8 mouse cellular contexts compared by ENCODE assay signal in the genomic region with DNA sequence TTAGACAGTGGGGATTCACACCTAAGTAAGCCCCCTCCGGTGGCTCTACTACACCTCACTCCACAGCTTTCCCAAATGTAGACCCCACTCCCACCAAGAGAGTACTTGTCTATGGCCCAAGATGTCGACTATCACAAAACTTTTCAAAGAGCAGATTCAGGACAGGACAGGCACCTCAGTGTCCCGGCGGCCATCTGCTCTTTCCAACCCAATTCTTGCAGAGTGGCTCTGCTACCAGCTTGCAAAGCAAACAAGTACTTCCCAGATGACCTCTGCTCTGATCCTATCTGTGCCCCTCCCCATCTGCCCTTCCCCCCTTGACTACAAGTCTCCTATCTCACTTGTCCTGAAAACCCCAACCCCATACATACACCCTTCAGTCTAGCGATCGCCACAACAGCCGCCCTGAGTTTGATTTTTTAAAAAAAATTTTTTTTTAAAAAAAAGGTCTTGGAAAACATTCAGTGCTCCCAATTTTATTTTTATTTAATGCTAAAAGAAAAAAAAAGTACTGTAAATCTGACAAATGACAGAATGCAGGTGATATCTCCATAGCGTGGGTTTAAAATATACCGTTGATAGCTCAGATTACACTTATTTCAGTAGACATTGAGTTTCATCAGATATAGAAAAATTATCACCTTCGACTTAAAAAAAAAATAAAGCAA. TPM values are rescaled to one million over a fixed set of nuclear protein-coding genes. Genes with fewer than 3 reads are reported as not detected.
DNase-seq lines count a peak whose midpoint lies in the region; ATAC-seq and TF ChIP-seq lines count a peak whose summit lies in the region.

No protein-coding gene starts in this region.

- H3K9ac ChIP-seq in heart, adult 2 months (ENCODE audit: low read depth, low read length) = peak overlapping the region; percentile 59
- peak overlapping the region; percentile 76 for H3K9ac ChIP-seq in kidney, embryonic 16.5 days (replicated peaks; ENCODE audit: low read length)
- H3K9ac ChIP-seq in neural tube, embryonic 12.5 days = 0 out of 2 replicates have a peak overlapping the region, but pooled peaks have one; percentile 13

- no peaks in the 10 kb centered on the region for H3K9me3 ChIP-seq in E14TG2a.4 (ENCODE audit: low read length)
- H3K9me3 ChIP-seq in kidney, embryonic 16.5 days (ENCODE audit: low read length) = no peaks in the 10 kb centered on the region
- no peaks in the 10 kb centered on the region for H3K9me3 ChIP-seq in neural tube, embryonic 12.5 days

- TF ChIP-seq EP300 in heart, adult 2 months (IDR thresholded peaks at IDR 0.05; ENCODE audit: insufficient read depth, low read depth, low read length) = no peak

- peak; percentile 24 for DNase-seq in CD4-positive, CD25-positive, alpha-beta regulatory T cell, adult 2 months (ENCODE audit: low read depth, low spot score)
- DNase-seq in heart, adult 2 months = peak in 1 of 2 experiments; percentile 53
- no peak for DNase-seq in gastrocnemius, postnatal 4 days (ENCODE audit: low spot score in 2 of 2)
- DNase-seq in urinary bladder, postnatal 36 days (ENCODE audit: low spot score in 2 of 2) = no peak

- H3K4me1 ChIP-seq in E14TG2a.4 (replicated peaks; ENCODE audit: low read depth, low read length) = peaks cover 78% of the 10 kb centered on the region
- H3K4me1 ChIP-seq in heart, adult 2 months (ENCODE audit: control insufficient read depth, insufficient read depth, low read length) = peaks cover 21% of the 10 kb centered on the region
- H3K4me1 ChIP-seq in kidney, embryonic 16.5 days (ENCODE audit: insufficient read depth, low read length) = peaks cover 57% of the 10 kb centered on the region
- peaks cover 69% of the 10 kb centered on the region for H3K4me1 ChIP-seq in neural tube, embryonic 12.5 days

- WGBS in heart, adult 2 months = 17% methylated on average over 10 of the region's 10 CpGs
- WGBS in kidney, embryonic 16.5 days = 31% methylated on average over 10 of the region's 10 CpGs
- 74% methylated on average over 10 of the region's 10 CpGs for WGBS in neural tube, embryonic 12.5 days

- intact Hi-C loops in heart, adult 2 months (cut with DNase I) = no loop called here

- TF ChIP-seq POLR2A in heart, adult 2 months (IDR thresholded peaks at IDR 0.05; ENCODE audit: insufficient read depth, low read depth, low read length) = no peak

- TF ChIP-seq CTCF in E14TG2a.4 (conservative IDR thresholded peaks at IDR 0.05; ENCODE audit: low read length) = no peak
- TF ChIP-seq CTCF in heart, adult 2 months (IDR thresholded peaks at IDR 0.05) = no peak

- no peak for ATAC-seq in CD4-positive, CD25-positive, alpha-beta regulatory T cell, adult 4 months
- ATAC-seq in kidney, embryonic 16.5 days (ENCODE audit: low FRiP score, low TSS enrichment) = no peak
- ATAC-seq in neural tube, embryonic 12.5 days (ENCODE audit: low FRiP score, low read depth) = no peak

- H3K4me3 ChIP-seq in E14TG2a.4 (replicated peaks; ENCODE audit: low read length) = peak overlapping the region; percentile 52
- H3K4me3 ChIP-seq in heart, adult 2 months = peak overlapping the region; percentile 91
- peak overlapping the region; percentile 92 for H3K4me3 ChIP-seq in kidney, embryonic 16.5 days (ENCODE audit: low read length)
- H3K4me3 ChIP-seq in neural tube, embryonic 12.5 days = no peak overlapping the region; the same call in 1 of the 2 replicates

- peaks cover 56% of the 10 kb centered on the region for H3K36me3 ChIP-seq in E14TG2a.4 (ENCODE audit: insufficient read depth, low read length)
- peaks cover 31% of the 10 kb centered on the region for H3K36me3 ChIP-seq in heart, adult 2 months (ENCODE audit: control insufficient read depth, insufficient read depth, low read length)
- peaks cover 30% of the 10 kb centered on the region for H3K36me3 ChIP-seq in kidney, embryonic 16.5 days (ENCODE audit: insufficient read depth, low read length)
- peaks cover 13% of the 10 kb centered on the region; the same call in 1 of the 2 replicates for H3K36me3 ChIP-seq in neural tube, embryonic 12.5 days

- peak overlapping the region; percentile 98 for H3K27ac ChIP-seq in heart, adult 2 months
- H3K27ac ChIP-seq in kidney, embryonic 16.5 days (ENCODE audit: low read length) = peak overlapping the region; percentile 71
- H3K27ac ChIP-seq in neural tube, embryonic 12.5 days = no peak overlapping the region

- peaks cover 9% of the 10 kb centered on the region; the same call in 1 of the 2 replicates for H3K27me3 ChIP-seq in E14TG2a.4 (ENCODE audit: insufficient read depth, low read length)
- H3K27me3 ChIP-seq in heart, adult 2 months (ENCODE audit: control insufficient read depth, insufficient read depth, low read length) = no peaks in the 10 kb centered on the region
- no peaks in the 10 kb centered on the region for H3K27me3 ChIP-seq in kidney, embryonic 16.5 days (ENCODE audit: insufficient read depth, low read length)
- H3K27me3 ChIP-seq in neural tube, embryonic 12.5 days (replicated peaks) = no peaks in the 10 kb centered on the region

- H3K4me2 ChIP-seq in kidney, embryonic 16.5 days (replicated peaks; ENCODE audit: low read depth, low read length) = peak overlapping the region; percentile 96
- peak overlapping the region; percentile 89 for H3K4me2 ChIP-seq in neural tube, embryonic 12.5 days (replicated peaks)

- H3K79me2 ChIP-seq in heart, adult 2 months (replicated peaks; ENCODE audit: control insufficient read depth, insufficient read depth, low read length) = peaks cover 10% of the 10 kb centered on the region

RNA-seq across cellular contexts. Expression of gene Irf2bp2, which starts 5.8 kb away (rescaled TPM):
- 10 to 100 TPM; 15.5 to 22.4 TPM for polyA plus RNA-seq in CD4-positive, CD25-positive, alpha-beta regulatory T cell, adult 4 months (2017; shearing (Covaris generic))
- total RNA-seq in heart, adult 2 months (2021) = 100 to 1,000 TPM in 1 of 2 experiments, 10 to 100 TPM in 1; 56.3 to 132 TPM
- polyA plus RNA-seq in heart, adult 2 months (2012; rRNA removed) = 33.8 and 37.3 TPM in 2 replicates
- 11.5 and 12.1 TPM in 2 replicates for polyA plus RNA-seq in kidney, embryonic 16.5 days (2015; fragmentation: Nextera tagmentation; extraction: Ambion mirVana)
- 8.5 and 9.5 TPM in 2 replicates for polyA plus RNA-seq in neural tube, embryonic 12.5 days (2016; fragmentation: Nextera tagmentation; extraction: Ambion mirVana)
- total RNA-seq in gastrocnemius, postnatal 4 days (2021) = 10 to 100 TPM; 71.8 to 76.1 TPM

Comparison
In these comparisons a context has a peak if more than half of its experiments do, and no peak if none do; other contexts are left out.
1. H3K9ac ChIP-seq: peak in every context shown above with its lines; median percentile 76 in kidney, embryonic 16.5 days; 59 in heart, adult 2 months; 13 in neural tube, embryonic 12.5 days.